Mouse (Mus musculus): ENCODE data around the gene Adamtsl3.

Adamtsl3 gene

DNA sequence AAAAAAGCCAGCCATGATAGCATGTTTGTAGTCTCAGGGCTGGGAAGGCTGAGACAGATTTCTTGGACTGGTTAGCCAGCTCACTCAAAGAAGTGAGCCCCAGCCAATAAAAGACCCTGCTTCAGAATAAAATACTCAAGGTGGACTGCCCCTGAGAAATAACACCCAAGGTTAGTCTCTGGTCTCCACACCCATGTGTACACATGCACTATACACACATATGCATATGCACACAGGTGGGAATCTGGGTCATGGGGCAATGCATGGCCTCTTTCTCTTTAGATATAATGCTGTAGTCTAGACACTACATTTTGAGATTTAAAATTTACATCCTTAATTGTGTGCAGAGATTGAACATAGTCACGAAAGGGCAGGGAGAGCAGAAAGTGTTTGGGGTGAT lies 88.8 kb downstream of the Adamtsl3 start:
- no peak for DNase-seq

DNA sequence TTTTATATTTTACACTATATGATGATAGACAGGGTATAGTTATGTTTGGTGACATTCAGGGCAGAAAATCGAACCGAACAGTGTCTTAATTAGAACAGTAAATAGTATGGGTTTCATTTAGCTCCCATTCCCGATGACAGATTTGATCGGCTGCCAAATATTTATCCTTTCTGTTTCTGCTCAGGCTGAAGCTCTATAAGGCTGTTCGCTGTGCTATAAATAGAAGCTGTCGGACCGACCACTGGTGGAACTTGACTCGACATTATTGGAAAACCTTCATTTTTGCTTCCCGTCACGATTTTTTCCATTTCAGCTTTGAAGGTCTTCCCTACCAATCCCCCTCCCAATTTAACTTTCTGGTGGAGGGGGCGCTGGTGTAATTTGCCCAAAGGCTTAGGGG lies 89.9 kb downstream of the Adamtsl3 start:
- no peak for DNase-seq

DNA sequence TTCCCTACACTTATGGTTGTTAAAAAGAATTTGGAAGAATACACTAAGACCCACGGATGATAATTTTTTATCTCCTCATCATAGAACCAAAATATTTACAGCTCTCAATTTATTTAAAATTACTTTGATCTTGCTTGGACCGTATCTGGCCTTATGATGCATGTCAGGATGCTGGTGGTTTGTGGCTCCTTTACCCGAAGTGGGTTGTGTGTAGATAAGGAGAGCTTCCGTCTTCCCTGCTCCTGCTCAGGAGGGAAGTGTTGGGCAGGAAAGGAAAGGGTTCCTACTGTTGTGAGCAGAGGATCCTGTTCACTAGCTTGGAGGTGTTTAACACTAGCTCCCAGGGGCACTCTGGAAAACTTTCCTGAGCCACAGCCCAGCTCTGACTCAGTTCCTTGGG lies 94.0 kb downstream of the Adamtsl3 start:
- DNase-seq = no peak

DNA sequence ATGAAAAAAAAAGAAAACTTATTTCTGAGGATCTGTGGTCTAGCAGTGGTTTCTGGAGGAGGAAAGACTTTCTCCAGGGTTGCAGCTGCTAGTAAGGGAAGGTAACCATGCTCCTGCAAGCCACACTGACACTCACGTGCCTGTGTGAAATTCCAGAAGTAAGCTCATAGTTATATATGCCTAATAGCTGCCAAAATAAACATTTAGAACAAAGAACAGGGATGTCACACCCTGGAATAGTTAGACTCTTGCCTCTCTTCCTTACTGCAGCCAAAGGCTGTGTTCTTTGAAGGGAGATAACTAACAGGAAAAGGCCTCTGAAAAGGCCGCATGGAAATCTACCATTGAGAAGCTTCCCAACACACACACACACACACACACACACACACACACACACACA lies 96.1 kb downstream of the Adamtsl3 start:
- no peak for DNase-seq

DNA sequence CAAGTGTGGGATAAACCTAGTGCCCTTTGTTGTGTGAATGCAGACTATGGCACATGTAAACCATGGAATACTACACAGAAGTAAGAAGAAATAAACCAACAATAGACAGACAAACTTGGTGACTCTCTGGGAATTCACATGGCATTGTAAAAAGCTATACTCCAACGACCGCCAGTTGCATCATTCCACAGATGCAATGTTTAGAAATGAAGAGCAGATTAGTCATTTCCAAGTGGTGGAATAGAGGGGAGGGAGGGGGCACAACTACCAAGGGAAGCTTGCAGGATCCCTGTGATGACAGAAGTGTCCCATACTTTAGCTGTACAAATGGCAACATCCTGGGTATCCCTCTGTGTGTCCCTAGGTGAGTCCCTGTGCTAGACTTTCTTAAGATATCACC lies 97.7 kb downstream of the Adamtsl3 start:
- DNase-seq = no peak

DNA sequence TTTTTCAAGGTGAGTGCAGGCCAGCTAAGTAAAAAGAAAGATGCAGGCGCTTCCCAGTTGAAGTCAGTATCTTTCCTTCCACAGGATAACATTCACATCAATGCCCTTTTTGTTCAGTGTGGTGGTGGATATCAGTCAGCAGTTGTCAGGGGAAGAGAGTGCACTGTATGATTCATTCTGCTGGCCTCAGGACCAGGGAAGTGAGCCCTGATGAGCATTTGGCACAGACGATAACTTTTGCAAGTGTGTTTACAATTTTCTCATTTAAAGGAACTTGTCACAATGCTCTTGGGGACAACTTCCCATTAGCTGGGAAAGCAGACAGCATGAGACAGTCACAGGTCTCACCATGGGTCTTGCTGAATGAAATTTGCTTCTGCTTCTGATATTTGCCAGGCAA lies 122.9 kb downstream of the Adamtsl3 start:
- no peak for DNase-seq

DNA sequence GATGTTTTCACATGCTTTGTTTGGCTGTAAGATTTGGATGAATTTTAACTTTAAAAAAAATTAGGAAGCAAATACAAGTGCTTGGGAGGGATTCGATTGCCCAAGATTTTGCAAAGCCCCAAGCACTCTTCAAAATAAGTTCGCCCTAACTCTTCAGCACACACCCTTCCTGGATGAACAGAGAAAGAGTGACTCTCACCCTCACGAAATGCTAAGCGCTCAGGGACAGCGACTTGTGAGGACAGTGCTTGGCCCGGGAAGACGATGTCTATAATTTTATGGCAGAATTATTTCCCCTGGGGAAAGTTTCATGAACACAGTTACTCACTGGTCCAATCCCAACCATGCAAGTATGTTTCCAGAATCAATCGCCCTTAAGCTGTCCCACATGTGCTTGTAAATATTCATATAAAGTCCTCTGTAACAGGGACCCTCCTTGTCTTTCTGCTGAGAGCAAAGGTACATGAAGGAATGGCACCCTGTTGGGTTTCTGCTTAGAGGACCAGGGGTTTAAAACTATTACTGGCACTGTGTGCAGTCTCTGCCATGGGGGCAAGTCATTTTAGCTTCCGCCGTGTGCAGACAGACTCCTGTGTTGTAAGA lies 127.5 kb downstream of the Adamtsl3 start:
- DNase-seq = no peak

DNA sequence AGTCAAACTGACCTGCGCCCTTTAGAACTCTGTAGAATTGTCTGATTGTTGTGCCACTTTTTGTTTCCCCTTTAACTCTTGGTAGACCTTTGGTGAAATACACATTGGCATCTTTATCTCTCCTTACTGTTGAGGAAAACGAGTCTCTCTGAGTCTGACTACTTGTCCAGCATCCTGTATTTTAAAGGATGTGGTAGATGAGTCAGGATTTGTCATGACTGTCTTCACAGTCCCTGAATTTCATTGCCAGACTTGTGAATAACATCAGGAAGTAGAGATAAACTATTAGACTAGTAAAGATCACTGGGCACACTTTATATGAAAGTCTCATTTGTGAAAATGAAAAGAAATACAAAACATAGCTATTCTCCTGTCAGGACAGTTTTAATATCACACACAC lies 128.9 kb downstream of the Adamtsl3 start:
- DNase-seq = no peak

DNA sequence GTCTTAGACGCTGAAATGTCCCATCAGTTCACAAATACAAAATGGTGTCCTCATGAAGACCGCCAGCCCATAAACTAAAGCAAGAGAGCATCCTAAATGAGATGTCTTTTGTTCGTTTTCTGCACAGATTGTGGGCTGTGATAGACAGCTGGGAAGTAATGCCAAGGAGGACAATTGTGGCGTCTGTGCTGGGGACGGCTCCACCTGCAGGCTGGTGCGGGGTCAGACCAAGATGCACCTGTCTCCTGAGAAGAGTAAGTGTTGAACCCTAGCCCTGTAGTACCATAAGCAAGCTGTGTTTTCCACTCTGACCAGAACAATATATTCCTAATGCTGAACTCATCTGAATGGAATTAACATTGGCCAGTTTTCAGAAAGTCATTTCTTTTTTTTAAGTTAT lies 129.9 kb downstream of the Adamtsl3 start:
- peak; percentile 3 for DNase-seq

DNA sequence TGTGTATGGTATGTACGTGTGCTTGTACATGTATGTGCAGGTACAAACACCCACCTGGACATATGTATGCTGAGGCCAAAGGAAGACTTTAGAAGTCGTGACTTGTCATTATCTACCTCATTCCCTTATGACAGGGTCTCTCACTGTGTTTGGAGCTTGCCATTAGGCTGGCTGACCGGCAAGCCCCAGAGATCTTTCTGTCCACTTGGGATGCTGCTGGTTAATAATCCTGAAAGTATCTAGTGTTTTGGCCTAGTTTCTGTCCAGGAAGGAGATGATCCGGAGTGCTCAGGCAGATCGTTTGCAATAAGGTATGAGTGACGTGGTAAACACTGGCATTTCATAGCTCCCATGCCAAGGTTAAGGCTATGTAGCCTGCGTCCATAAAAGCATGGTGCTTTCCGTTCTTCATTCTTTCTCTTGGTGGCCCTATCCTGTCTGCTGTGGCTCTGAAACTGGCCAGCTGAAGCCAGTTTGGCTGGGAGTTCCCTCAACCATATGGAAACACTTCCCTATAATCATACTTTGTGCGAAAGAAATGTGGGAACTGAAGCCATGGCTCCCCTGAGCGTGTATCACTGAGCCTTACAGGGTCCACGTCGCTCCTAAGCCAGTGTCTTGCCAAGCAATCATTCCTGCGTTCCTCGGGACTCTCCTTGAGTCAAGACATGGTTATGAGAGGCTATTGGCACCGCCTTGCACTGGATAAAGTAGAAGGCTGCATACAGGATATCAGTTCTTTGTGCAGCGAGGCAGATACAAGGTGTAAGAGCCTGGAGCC lies 141.1 kb downstream of the Adamtsl3 start:
- DNase-seq = no peak

DNA sequence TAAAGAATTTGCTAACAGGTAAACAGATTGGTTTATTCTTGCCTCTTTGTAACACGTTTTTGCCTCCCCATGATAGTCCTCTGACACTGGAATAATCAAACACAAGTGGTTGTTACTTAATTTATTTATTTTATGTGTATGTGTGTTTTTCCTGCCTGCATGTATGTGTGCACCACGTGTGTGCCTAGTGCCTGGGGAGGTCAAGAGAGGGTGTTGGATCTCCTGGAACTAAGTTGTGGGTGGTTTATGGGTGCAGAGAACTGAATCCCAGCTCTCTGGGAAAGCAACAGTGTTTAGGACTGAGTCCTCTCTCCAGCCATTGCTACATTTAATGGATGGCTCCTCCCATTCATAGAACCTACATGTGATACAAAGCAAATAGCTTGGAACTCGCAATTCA lies 143.0 kb downstream of the Adamtsl3 start:
- DNase-seq = no peak

DNA sequence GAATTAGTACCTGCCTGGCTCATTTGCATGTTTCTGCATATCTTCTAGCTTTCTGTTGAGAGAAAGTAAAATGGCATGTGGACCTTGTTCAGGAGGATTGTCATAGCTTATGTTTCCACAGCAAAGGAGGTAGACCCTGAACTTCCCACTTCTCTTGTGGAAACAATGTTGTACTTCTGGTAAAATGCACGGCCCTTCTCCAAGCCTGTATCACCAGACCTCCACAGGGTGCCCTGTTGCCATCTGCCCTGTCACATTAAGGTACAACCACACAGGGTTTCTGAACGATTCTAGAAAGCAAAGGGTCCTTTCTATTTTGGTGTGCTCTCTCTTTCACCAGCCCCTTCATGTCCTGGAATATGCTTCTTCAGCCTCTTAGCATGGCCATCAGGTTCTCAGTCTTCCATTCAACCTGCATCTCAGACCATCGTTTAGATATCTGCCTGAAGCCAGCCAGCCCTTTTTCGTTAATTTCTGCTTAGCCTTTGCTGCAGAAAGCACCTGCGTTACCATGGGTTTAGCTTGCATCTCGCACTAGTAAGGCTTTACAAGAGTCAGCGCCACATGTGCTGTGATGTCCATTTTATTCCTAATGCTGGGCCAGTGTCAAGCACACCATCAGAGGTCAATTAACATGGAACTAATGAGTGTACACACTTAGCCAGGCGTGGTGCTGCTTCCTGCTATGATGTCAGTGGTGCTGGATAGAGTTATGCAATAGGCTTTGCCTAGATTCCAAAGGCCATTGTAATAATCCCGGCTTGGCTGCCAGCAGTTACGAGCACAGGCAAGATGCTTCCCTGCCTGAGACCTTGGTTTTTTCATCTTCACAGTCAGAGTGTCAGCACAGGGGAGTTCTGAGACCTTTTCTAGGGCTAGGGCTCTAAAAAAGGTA lies 143.6 kb downstream of the Adamtsl3 start:
- DNase-seq = no peak

DNA sequence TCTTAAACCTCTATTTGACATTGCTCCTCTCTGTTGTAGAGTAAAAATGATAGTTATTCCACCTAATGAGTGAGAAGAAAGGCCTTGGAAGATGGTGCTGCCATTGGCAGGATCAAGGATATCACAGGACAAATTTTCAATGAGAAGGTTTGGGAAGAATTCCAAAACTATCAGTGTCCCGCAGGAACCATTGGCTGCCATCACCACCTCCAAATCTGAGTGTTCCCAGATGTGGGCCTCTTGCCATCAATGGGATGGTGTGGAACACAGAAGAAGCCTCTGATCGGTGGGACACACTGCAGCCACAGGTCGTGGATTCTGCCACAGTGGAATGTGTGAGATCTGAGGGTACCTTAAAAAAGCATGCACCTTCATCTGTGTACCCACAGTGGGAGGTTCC lies 147.9 kb downstream of the Adamtsl3 start:
- DNase-seq = no peak

DNA sequence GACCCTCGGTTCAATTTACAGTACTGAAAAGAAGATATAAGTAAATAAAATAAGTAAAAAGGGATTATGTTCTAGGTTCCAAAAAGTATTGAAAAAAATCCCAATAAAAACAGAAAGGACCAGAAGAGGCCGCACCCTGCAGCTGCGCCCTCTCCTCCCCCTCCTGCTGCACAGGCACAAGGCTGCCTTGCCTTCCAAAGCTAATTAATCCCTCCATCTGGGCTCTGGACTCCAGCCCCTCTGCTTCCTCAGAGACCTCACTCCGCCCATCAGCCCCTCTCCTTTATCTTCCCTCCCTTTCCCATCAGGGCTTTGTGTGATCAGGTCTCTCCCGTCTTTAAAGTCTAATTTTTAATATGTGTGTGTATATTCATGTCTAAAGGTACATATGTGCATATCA lies 149.3 kb downstream of the Adamtsl3 start:
- DNase-seq = no peak

DNA sequence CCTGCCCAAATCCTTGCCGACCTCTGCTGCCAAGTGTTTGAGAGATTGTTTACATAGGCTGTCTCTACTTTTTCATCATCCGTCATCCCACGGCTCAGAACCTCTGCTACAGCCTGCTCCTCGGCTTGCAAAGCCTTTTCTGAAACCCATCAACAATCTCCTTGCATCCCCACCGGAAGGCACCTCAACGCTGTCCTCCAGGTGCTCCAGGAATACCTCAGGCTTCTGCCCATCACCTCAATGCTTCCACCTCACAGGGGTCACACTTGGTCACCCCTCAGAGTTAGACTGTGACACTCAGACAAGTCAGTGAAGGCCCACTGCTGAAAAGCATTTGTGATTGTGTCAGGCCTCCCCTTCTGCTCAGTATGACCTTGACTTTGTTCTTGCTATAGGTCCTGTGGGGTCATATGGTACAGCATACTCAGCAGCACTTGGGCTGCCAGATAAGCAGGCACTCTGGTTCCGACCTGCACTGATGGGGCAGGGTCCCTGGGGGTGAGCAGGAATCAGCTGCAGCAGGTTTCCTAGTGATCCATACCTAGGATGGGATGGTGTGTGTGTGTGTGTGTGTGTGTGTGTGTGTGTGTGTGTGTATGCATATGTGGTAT lies 150.0 kb downstream of the Adamtsl3 start:
- DNase-seq = no peak

DNA sequence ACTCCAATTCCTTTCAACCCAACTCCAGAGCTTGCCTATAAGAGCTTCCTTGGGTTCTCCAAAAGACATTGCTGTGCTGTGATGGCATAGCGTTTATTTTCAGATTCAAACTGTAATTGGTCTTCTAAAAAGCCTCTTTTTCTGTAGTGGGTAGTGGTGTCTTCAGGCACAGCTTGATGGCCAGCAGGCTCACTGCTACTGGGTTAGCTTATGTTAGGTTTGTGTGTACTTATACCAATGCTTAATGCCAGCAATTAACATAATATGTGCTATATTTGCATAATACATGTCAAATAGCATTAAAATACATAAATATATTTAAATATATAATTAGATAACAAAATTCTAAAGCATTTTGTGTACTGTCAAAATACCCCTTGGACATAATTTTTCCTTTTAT lies 155.5 kb downstream of the Adamtsl3 start:
- no peak for DNase-seq

DNA sequence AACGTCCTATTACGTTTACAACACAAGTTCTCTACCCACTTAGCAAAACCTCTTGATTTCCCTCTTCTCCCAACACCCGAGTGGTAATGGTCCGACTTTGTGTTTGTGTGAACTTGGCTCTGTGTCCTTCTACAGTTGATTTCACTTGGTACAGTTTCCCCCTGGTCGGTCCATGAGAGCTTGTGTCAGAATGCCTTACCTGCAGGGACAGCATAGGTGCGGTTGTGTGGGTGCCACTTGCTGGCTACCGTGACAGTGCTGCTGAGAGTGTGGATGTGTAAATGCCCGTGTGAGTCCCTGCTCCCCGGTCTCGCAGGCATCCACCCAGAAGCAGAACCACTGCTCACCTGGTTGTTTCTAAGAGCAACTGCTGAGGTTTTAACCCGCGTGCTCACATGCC lies 157.4 kb downstream of the Adamtsl3 start:
- no peak for DNase-seq

DNA sequence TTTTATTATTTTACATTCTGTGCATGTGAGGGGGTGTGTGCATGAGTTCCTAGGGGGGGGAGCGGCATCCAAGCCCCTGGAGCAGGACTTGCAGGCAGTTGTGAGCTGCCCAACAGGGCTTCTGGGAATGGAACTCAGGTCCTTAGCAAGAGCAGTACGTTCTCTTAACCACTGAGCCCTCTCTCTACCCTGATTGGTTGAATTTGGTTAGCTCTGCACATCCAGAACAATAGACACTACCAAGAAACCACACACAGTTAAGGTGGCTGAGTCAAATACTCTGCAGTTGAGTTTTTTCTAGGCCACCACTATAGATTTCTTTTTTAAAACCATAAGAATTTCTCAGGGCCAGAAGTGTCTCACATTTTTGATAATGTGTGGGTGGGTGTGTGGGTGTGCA lies 158.7 kb downstream of the Adamtsl3 start:
- no peak for DNase-seq

DNA sequence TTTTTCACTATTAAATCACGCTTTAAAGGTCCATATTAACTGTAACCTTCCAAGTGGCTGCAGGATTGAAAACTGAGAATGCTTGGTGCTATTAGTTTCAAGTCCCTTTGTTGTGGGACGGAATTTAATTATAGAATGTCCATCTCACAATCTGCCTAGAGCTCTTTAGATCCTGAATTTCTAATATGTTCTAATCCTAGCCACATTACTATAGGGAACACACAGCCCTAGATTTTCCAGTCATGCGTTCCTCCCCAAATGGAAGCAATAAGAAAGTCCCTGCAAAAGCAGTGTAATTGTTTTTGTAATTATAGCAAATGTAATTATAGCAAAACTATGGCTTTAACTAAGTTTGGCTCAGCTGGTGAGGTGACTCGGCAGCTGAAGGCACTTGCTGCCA lies 161.6 kb downstream of the Adamtsl3 start:
- no peak for DNase-seq

DNA sequence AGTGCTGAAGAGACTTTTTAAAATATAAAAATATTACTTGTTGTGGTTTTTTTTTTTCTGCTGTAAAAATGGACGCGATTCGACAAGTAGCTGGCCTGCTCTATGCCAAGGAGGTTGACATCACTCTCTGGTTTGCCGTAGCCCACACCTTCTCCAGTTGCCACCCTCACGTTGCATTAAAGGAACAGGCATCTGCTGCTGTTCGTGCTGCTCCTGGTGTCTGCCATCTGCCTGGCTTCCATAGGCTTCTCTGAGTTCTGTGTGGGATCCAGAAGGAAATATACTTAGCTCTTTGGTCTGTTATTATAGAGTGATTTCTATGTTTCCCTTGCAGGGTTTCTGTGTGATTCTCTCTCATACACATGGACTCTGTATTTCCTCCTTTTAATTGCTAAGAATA lies 165.8 kb downstream of the Adamtsl3 start:
- DNase-seq = no peak

DNA sequence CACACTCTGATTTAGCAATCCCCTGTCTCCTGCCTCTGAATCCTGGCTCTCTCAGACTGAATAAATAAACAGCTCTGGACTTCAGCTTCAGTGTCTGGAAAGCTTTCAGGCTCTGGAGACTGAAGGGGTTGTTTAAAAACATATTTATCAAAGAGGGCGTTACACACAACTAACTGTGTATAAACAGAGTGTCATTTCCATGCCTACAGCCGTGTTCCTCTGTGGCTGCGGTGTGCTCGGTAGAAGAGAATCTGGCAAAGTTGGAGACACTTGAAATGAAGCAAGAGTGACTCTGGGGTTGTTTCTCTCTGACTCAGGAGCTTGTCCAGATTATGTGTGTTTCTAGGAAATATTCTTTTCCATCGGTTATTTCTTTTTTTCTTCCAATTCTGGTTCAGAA lies 167.0 kb downstream of the Adamtsl3 start:
- no peak for DNase-seq

DNA sequence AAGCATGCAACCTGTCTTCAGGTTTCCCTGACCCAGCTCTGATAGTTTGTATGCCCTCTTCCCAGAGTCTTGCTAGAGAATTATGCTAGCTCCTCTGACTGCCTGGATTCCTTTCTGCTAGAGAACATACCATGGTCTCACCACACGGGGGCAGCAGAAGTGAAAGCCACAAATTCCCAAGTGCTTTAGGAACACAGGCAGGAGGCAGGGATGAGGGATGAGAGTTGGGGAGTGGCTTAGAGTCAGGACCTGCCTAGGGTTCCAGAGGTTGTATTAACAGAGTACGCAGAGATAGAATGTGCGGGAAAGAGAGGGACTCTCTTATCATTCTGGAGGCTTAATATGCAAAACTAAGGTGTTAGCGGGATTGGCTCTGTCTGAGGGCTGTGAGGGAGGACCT lies 168.6 kb downstream of the Adamtsl3 start:
- peak; percentile 2 for DNase-seq

DNA sequence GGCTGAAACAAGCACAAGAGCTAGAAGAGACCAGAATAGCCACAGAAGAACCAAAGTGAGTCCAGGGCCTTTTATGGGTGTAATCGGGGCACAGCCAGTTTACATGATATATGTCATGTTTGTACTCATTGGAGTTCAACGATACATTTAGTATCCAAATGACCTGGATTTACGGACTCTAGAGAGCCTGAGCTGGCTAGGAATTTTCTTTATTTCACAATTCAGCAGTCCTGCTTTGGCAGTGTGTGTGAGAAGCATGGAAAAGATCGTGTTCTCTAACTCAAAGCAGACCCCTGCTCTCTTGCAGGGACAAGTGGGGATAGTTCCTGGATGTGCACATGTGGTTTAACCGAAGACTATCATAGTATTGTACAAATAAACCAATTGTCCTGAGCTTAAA lies 195.1 kb downstream of the Adamtsl3 start:
- no peak for DNase-seq

DNA sequence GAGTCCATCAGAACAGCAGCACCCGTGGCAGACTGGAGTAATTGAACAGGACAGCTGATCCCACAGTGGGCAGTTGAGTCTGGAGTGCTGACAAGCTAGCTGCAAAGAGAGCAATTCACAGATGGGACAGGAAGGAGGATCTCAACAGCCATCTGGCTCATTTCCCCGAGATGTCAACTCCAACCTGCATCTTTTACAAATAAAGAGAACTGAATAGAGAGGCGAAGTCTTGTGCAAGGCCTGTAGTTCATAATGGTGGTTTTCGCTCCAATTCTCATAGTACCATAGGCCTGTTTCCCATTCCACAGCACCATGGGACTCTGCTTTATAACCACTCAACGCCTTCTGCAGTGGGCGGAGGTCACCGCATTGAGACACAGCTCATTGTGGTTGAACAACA lies 195.9 kb downstream of the Adamtsl3 start:
- DNase-seq = no peak
